Mouse (Mus musculus): ENCODE measurements around the gene Arrb2. TPM values are rescaled to one million over a fixed set of nuclear protein-coding genes. Genes with fewer than 3 reads are reported as not detected.
"Not testable (repeated sequence)": the region's sequence is repeated elsewhere in the genome, so short reads cannot be mapped to it uniquely, and the experiment has no call there.

Gene Arrb2
- polyA plus RNA-seq, 1 experiment from 2014 or later: 15.6 TPM

DNA sequence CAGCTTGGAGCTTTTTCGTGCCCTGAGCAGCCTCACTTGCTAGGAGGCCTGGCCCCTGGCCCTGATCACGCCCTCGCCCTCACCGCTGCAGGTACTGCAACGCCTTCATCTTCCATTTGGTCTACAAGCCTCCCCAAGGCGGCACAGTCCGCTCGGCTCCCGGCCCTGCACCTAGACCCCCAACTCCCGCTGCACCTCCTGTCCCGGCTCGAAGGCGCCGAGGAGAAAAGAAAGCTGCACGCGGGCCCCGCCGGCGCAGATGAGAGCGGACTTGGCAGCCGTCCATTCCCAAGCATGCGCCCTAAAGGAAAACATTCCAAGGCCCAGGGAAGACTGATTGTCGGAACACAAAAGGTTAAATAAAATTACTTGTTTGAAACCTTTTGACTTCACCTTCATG is 33.4 kb downstream of the Arrb2 start:
- Histone ChIP-seq H3K4me1 (replicated peaks) (peaks cover 6% of the 10 kb centered on the region), H3K27ac (replicated peaks) (no peak overlapping the region), H3K36me3 (replicated peaks) (no peaks in the 10 kb centered on the region), H3K4me2 (peak overlapping the region; percentile 41), H3K27me3 (peaks cover 70% of the 10 kb centered on the region), H3K9me3 (replicated peaks) (no peaks in the 10 kb centered on the region), H3K9ac (no peak overlapping the region), H3K4me3 (replicated peaks) (peak overlapping the region; percentile 11; the same call in 1 of the 2 replicates)
- ATAC-seq (ENCODE audit: insufficient read depth): no peak
- 28% methylated on average over 23 of the region's 23 CpGs for WGBS (ENCODE audit: insufficient replicate concordance)

DNA sequence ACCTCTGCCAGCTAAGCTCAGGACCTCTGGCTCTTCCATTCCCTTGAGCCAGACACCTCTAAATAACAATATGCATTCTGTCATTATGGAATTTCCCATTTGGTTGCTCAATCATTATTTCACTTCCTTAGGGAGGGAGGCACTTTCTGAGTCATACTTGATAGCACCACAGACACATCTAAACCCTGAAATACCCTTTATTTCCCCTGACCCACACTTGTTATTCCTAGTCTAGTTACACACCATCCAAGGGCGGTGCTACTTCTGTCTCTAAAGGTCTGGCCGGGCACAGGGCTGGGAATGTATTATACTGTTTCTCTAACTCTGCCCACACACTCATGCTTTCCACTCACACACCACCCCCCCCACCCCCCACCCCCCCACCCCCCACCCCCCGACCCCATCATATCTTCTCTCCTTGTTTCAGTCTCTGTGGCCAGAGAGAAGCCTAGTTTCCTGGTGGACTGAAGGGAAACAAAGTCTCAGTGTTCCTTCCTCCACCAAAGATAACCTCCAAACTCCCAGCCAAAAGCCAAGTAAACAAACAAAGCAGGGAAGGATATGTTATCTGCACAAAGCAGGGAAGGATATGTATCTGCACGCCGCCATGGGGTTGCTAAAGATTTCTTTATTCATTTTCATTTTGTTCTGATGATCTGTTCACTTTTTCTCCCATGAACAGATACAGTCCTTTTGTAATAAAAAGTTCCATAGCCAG is 35.6 kb downstream of the Arrb2 start:
- Histone ChIP-seq H3K4me1 (replicated peaks) (peaks cover 6% of the 10 kb centered on the region), H3K27ac (replicated peaks) (no peak overlapping the region; the same call in 1 of the 2 replicates), H3K9ac (no peak overlapping the region), H3K4me2 (no peak overlapping the region), H3K27me3 (peaks cover 49% of the 10 kb centered on the region), H3K4me3 (replicated peaks) (no peak overlapping the region), H3K9me3 (replicated peaks) (no peaks in the 10 kb centered on the region), H3K36me3 (replicated peaks) (no peaks in the 10 kb centered on the region)
- no peak for ATAC-seq (ENCODE audit: insufficient read depth)
- 45% methylated on average over 5 of the region's 5 CpGs for WGBS (ENCODE audit: insufficient replicate concordance)

DNA sequence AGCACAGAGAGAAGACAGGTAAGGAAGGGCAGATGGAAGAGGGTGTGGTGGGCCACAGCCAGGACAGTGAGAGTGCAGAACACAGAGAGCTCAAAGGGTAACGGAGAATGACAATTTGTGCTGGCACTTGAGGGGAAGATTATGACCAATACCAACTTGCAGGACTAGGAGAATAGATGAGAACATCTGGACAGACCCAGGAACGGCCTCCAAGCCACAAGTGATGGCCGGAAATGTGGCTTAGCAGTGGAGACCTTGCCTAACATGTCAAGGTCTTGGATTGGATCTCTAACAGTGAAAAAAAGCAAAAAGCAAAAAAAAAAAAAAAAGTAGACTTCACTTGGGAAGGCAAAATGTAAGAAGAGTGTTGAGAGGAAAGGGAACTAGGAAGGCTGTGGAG is 37.3 kb downstream of the Arrb2 start:
- 57% methylated on average over 3 of the region's 3 CpGs for WGBS (ENCODE audit: insufficient replicate concordance)
- Histone ChIP-seq H3K4me1 (replicated peaks) (peaks cover 8% of the 10 kb centered on the region), H3K36me3 (replicated peaks) (no peaks in the 10 kb centered on the region), H3K27me3 (peaks cover 32% of the 10 kb centered on the region), H3K4me3 (replicated peaks) (no peak overlapping the region), H3K4me2 (no peak overlapping the region), H3K9me3 (replicated peaks) (no peaks in the 10 kb centered on the region), H3K9ac (no peak overlapping the region), H3K27ac (replicated peaks) (no peak overlapping the region)
- no peak for ATAC-seq (ENCODE audit: insufficient read depth)

DNA sequence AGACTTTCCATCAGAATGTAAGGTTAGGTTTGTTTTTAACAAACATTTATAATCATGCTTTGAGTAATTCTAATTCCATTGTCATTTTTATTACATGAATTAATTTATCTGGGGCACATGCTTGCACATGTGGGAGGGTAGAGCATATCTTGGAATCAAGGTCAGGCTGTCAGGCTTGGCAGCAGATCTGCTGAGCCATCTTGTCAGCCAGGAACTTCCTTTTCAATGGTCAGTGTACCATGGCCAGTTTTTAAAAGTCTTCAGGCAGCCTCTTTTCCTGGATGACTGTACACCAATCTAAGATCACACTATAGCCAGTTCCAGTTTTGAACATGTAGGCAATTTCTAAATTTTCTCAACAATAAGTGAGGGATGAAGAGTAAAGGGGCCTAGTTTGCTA is 40.3 kb downstream of the Arrb2 start:
- 0 out of 2 replicates have a peak, but pooled peaks cover 2% of the 10 kb centered on the region for H3K4me1 ChIP-seq (replicated peaks)
- no peak for ATAC-seq (ENCODE audit: insufficient read depth)
- H3K4me2 ChIP-seq: no peak overlapping the region
- peaks cover 2% of the 10 kb centered on the region; the same call in 1 of the 2 replicates for H3K27me3 ChIP-seq
- H3K36me3 ChIP-seq (replicated peaks): no peaks in the 10 kb centered on the region
- H3K27ac ChIP-seq (replicated peaks): no peak overlapping the region
- H3K9ac ChIP-seq: no peak overlapping the region
- H3K4me3 ChIP-seq (replicated peaks): no peak overlapping the region
- H3K9me3 ChIP-seq (replicated peaks): no peaks in the 10 kb centered on the region

DNA sequence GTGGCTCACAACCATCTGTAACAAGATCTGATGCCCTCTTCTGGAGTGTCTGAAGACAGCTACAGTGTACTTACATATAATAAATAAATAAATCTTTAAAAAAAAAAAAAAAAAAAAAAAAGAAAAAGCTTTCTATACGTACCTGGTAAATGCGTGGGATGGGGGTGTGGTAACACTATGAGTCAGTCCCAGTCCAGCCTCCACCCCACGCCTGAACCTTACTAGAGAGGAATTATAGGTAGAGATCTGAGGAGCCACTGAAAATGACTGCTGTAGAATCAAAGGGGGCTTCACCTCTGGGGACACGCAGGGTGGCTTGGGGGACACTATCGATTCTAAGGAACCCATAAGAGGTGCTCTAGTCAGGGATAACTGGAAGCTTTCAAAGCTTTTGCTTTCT is 40.9 kb downstream of the Arrb2 start:
- H3K9me3 ChIP-seq (replicated peaks); H3K9ac ChIP-seq; H3K4me3 ChIP-seq (replicated peaks); H3K27ac ChIP-seq (replicated peaks); H3K36me3 ChIP-seq (replicated peaks); ATAC-seq (ENCODE audit: insufficient read depth); H3K27me3 ChIP-seq; H3K4me2 ChIP-seq; H3K4me1 ChIP-seq (replicated peaks): not testable (repeated sequence)
- WGBS (ENCODE audit: insufficient replicate concordance): 63% methylated on average over 5 of the region's 5 CpGs

DNA sequence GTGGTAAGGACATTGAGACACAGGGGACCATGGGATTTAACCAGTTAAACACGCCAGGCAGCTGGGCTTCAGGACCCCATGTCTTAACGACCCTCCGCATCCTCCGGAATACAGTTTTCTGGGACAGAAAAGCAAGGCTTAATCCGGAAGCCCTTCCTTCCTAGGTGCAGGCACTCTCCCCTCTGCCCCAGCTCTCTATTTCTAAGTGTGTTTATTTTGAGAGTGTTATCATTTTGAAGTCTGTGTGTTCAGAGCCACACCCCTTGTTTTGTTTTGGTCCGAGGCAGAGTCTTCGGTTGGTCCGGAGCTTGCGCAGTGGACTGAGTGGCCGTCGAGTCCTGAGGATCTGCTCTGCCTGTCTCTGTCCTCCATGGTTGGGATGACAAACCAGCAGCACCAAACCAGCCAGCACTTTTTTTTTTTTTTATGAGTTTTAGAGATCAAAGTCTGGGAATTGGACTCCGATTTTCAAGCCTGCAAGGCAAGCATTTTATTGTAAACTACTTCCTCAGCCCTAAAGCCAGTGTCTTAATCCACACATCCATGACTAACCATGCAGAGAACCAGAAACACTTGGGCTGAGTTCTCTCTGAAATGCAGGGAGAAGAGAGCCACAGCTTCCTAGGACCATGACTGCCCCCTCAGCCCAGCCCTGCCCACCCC is 42.6 kb downstream of the Arrb2 start:
- ATAC-seq (ENCODE audit: insufficient read depth): no peak
- H3K27me3 ChIP-seq: 0 out of 2 replicates have a peak, but pooled peaks cover 3% of the 10 kb centered on the region
- 0 out of 2 replicates have a peak, but pooled peaks cover 2% of the 10 kb centered on the region for H3K4me1 ChIP-seq (replicated peaks)
- no peaks in the 10 kb centered on the region for H3K9me3 ChIP-seq (replicated peaks)
- H3K27ac ChIP-seq (replicated peaks): no peak overlapping the region
- H3K36me3 ChIP-seq (replicated peaks): no peaks in the 10 kb centered on the region
- H3K4me3 ChIP-seq (replicated peaks): no peak overlapping the region
- H3K4me2 ChIP-seq: no peak overlapping the region
- H3K9ac ChIP-seq: no peak overlapping the region
- WGBS (ENCODE audit: insufficient replicate concordance): 59% methylated on average over 12 of the region's 12 CpGs

DNA sequence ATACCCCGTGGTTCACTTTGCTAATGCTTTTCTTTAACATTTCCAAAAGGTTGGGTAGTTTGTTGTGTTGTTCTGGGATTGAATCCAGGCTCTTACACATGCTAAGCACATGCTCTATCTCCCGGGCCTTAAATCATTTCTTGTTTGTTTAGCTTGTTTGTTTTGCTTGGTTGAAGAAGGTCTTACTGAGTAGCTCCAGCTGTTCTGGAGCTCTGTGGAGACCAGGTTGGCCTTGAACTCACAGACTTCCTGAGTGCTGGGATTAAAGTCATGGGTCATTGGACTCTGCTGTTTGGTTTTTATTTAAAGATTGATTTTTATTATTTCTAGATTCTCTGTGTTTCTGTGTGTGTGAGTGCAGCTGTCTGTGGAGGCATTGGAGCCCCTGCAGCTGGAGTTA is 53.1 kb downstream of the Arrb2 start:
- H3K27ac ChIP-seq (replicated peaks): no peak overlapping the region

DNA sequence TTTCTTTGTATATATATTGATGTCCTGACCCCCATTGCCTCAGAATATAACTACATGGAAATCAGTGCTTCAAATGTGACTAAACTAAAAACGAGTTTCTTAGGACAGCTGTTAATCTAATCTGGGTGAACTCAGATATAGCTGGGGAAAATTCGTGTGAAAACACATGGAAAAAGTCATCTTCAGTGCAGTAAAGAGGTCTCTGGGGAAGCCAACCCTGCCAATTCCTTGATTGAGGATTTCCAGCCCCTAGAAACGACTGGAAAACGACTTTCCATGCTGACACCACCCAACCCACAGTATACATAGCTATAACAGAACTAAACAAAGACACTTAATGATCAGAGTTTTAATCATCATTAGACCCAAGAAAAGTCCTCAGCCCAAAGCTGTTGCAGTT is 55.4 kb downstream of the Arrb2 start:
- Histone ChIP-seq H3K9me3 (replicated peaks) (no peaks in the 10 kb centered on the region), H3K4me2 (no peak overlapping the region), H3K27ac (replicated peaks) (no peak overlapping the region), H3K4me1 (replicated peaks) (no peaks in the 10 kb centered on the region), H3K27me3 (no peaks in the 10 kb centered on the region), H3K9ac (no peak overlapping the region), H3K4me3 (replicated peaks) (no peak overlapping the region), H3K36me3 (replicated peaks) (no peaks in the 10 kb centered on the region)
- WGBS (ENCODE audit: insufficient replicate concordance): 33% methylated on average over 4 of the region's 4 CpGs
- ATAC-seq (ENCODE audit: insufficient read depth): no peak

More for the DNA sequence above, 53.1 kb downstream of the Arrb2 start:
- no peak for ATAC-seq (ENCODE audit: insufficient read depth)
- Histone ChIP-seq H3K9ac (no peak overlapping the region), H3K4me3 (replicated peaks) (no peak overlapping the region), H3K36me3 (replicated peaks) (no peaks in the 10 kb centered on the region), H3K4me1 (replicated peaks) (no peaks in the 10 kb centered on the region), H3K27me3 (no peaks in the 10 kb centered on the region), H3K4me2 (no peak overlapping the region), H3K9me3 (replicated peaks) (no peaks in the 10 kb centered on the region)
- WGBS (ENCODE audit: insufficient replicate concordance): 35% methylated on average over 2 of the region's 2 CpGs

DNA sequence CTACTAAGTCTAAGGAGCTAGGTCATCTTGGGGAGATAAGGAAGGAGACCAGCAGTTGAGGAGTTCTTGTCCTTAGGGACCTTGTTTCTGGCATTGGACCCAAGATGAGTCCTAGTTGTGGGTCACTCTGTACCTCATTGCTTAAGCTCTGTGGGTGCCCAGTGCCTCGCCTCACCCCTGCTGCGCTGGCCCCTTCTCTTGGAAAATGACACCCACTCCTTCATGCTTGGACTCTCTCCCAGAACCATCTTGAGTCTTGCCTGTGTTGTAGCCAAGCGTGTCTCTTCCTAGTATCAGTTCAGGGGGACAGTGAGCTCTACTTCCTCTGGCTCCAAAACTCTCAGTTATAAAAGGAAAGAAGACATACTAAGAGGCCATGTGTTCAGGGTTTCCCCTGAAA is 56.7 kb downstream of the Arrb2 start:
- H3K4me3 ChIP-seq (replicated peaks): no peak overlapping the region
- H3K9me3 ChIP-seq (replicated peaks): no peaks in the 10 kb centered on the region
- H3K36me3 ChIP-seq (replicated peaks): no peaks in the 10 kb centered on the region
- no peaks in the 10 kb centered on the region for H3K27me3 ChIP-seq
- H3K27ac ChIP-seq (replicated peaks): no peak overlapping the region
- ATAC-seq (ENCODE audit: insufficient read depth): no peak
- no peak overlapping the region for H3K9ac ChIP-seq
- H3K4me1 ChIP-seq (replicated peaks): no peaks in the 10 kb centered on the region
- WGBS (ENCODE audit: insufficient replicate concordance): 55% methylated on average over 3 of the region's 3 CpGs
- no peak overlapping the region for H3K4me2 ChIP-seq

DNA sequence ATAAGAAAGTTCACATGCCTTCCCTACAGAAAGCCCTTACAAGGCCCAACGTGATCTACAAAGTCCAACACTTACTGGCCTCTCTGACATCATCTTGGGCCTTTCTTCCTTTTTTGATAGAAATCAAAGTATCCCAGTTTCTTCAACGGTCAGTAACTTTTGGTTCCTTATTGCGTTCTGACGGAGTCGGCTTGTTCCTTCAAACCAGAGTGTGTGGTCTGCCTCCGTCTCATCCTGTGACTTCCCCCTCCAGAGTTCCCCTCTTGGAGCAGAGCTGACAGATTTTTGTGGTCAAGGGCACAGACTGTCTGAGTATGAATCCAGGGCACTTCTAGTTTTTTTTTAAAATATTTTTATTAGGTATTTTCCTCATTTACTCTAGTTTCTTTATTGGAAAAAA is 57.2 kb downstream of the Arrb2 start:
- 19% methylated on average over 6 of the region's 6 CpGs for WGBS (ENCODE audit: insufficient replicate concordance)
- H3K4me3 ChIP-seq (replicated peaks): no peak overlapping the region
- no peaks in the 10 kb centered on the region for H3K9me3 ChIP-seq (replicated peaks)
- no peaks in the 10 kb centered on the region for H3K36me3 ChIP-seq (replicated peaks)
- ATAC-seq (ENCODE audit: insufficient read depth): no peak
- no peak overlapping the region for H3K27ac ChIP-seq (replicated peaks)
- H3K4me1 ChIP-seq (replicated peaks): no peaks in the 10 kb centered on the region
- H3K9ac ChIP-seq: no peak overlapping the region
- H3K27me3 ChIP-seq: no peaks in the 10 kb centered on the region
- no peak overlapping the region for H3K4me2 ChIP-seq

Data from liver, embryonic 15.5 days (tissue).